Mouse (Mus musculus) ZHBTc4 (cell line): ENCODE measurements around the gene Mical3.
"Not testable (repeated sequence)": the region's sequence is repeated elsewhere in the genome, so short reads cannot be mapped to it uniquely, and the experiment has no call there.

Experiments used
- DNase-seq: peaks from one replicate; pipeline ENCODE4 v3.0.0-alpha.2; 2011; ENCODE audit warnings: low read depth, low spot score

Gene Mical3

GRCm38 (mm10) chr6:120933670-120934069 is 197.1 kb downstream of the Mical3 start:
- no peak for DNase-seq

- no peak for DNase-seq
Measured at GRCm38 (mm10) chr6:120932597-120932996, 198.2 kb downstream of the Mical3 start.

- DNase-seq, result no peak
Measured at GRCm38 (mm10) chr6:120930450-120931306, 200.1 kb downstream of the Mical3 start.

GRCm38 (mm10) chr6:120929421-120929820 is 201.4 kb downstream of the Mical3 start:
- no peak for DNase-seq

GRCm38 (mm10) chr6:120927765-120928164 is 203.0 kb downstream of the Mical3 start:
- DNase-seq, result no peak

- no peak for DNase-seq
Measured at GRCm38 (mm10) chr6:120926880-120927279, 203.9 kb downstream of the Mical3 start.

- not testable (repeated sequence) for DNase-seq
Measured at GRCm38 (mm10) chr6:120924791-120925321, 205.9 kb downstream of the Mical3 start.

GRCm38 (mm10) chr6:120917975-120918374 is 212.8 kb downstream of the Mical3 start:
- DNase-seq, result no peak

GRCm38 (mm10) chr6:120916972-120917881 is 213.6 kb downstream of the Mical3 start:
- DNase-seq, result not testable (repeated sequence)

GRCm38 (mm10) chr6:120916074-120916971 is 214.5 kb downstream of the Mical3 start, which contains the start of gene Bid:
Gene Bid, minus strand, starts transcription at chr6:120916853.
- peak; percentile 89 for DNase-seq

- DNase-seq, result no peak
Measured at GRCm38 (mm10) chr6:120915649-120915975, 215.2 kb downstream of the Mical3 start.

- DNase-seq, result peak; percentile 78
Measured at GRCm38 (mm10) chr6:120914911-120915648, 215.7 kb downstream of the Mical3 start.

GRCm38 (mm10) chr6:120914533-120914910 is 216.3 kb downstream of the Mical3 start:
- no peak for DNase-seq

GRCm38 (mm10) chr6:120913783-120914182 is 217.0 kb downstream of the Mical3 start:
- DNase-seq, result no peak

- DNase-seq, result no peak
Measured at GRCm38 (mm10) chr6:120912931-120913330, 217.9 kb downstream of the Mical3 start.

GRCm38 (mm10) chr6:120911213-120912007 is 219.4 kb downstream of the Mical3 start:
- DNase-seq, result no peak

GRCm38 (mm10) chr6:120909501-120909900 is 221.3 kb downstream of the Mical3 start:
- peak; percentile 48 for DNase-seq

GRCm38 (mm10) chr6:120907876-120908597 is 222.8 kb downstream of the Mical3 start:
- DNase-seq, result peak; percentile 56

- no peak for DNase-seq
Measured at GRCm38 (mm10) chr6:120906521-120906920, 224.3 kb downstream of the Mical3 start.
